Mouse (Mus musculus): ENCODE results near the gene Abcg4. TPM values are rescaled to one million over a fixed set of nuclear protein-coding genes. Genes with fewer than 3 reads are reported as not detected.

Gene Abcg4
- polyA plus RNA-seq, 1 experiment, result 7.6 TPM

DNA sequence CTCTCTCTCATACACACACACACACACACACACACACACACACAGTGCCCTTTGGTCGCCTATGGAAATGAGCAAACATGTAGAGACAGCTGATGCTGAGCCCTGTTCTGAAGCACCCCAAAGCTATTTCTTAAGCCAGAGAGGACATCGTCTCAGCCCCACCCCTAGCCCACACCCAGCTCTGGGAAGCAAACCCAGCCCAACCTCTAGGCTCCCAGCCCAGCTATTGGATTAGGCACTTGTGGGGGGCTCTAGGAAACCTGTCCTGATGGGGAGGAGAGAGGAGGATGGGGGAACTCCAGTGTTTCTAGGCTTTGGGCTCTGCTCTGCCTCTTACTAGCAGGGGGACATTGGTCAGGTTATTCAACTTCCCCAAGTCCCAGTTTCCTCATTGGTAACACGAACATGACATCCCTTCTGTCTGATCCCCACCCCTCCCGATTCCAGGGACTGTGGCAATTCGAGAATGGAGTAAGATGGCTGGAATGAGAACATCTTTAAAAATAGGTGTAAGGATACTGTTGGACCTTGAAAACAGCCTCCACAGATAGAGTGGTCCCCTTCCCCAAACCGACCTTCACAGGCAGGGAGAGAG lies 2.1 kb downstream of the Abcg4 start:
- no peak for DNase-seq (ENCODE audit: low spot score)

DNA sequence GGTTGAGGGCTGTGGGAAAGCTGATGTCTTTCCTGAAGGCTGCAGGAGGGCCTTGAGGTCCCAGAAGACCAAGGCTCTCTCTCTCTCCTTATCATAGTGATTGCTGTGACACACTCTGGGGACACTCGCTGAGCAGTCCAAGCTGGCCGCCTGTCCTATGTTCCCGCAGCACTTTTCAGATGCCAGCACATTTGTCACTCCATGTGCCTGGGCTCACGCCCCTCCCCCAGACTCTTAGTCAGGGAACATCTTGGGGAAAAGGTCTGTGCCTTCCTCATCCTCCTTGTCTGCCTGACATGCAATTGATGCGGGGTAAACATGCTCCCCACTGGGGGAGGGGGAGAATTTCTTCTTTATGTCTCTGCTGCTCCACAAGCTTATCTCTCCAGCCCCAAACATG lies 5.2 kb downstream of the Abcg4 start:
- no peak for DNase-seq (ENCODE audit: low spot score)

DNA sequence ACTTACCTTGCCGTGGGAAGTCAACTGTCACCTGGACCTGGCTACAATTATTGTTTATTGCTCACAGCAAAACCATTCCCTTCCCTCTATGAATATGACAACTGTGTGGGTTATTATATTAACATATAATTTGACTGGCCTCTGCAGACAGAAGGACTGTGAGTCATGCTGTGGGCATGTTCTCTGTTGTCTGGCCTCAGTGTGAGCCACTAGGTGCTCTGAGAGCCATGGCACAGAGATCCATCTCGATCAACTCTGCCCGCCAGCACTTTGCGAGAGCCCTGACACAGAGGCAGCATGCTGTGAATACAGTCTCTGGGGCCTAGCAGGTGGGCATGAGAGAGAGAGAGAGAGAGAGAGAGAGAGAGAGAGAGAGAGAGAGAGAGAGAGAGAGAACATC lies 18.4 kb downstream of the Abcg4 start:
- no peak for DNase-seq (ENCODE audit: low spot score)

DNA sequence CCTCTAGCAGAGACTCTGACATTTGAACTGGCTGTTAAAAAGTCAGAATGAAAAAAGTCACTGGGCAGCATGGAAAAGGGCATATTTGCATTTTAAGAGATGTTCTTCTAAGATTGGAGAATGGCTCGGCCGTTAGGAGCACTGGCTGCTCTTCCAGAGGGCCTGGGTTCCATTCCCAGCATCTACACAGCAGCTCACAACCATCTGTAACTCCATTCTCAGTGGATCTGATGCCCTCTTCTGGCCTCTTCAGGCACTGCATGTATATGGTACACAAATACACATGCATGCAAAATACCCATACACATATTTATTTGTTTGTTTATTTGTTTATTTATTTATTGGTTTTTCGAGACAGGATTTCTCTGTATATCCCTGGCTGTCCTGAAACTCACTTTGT lies 19.3 kb downstream of the Abcg4 start:
- no peak for DNase-seq (ENCODE audit: low spot score)

DNA sequence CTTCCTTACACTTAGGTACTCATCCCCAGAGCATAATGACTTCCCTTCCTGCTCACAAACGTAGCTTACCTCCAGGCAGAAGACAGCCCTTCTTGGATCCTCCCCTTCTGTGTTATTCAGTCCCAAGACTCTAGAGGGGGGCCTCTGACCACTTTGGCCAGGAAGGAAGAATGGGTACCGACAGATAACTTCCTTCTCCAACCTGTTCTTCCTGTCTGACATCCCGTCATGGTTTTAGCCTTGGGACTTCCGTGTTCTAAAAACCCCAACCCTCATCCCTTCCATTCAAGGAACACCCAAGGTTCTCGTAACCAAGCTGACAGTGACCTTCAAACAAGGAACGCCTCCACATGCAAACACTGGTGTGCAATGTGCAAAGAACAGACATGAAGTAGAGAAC lies 20.0 kb downstream of the Abcg4 start, which contains the start of gene Nlrx1:
Gene Nlrx1, minus strand, starts transcription at position 168 of the 400 bp plus-strand sequence.
- DNase-seq (ENCODE audit: low spot score), result no peak

DNA sequence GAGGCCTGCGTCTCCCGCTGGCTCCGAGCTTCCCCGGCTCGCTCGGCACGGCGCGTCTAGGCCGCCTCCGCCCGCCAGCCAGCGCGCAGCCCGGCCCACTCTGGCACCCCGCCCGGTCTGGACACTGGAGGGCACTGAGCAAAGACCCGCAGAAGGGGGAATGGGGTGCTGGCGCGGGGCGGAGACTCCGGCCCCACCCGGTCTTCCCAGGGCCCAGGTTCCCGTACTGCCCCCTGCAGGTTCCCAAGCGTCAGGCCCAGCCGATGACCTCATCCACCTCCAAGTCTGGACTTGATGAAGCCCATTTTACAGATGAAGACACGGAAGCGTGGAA lies 20.4 kb downstream of the Abcg4 start:
- peak; percentile 88 for DNase-seq (ENCODE audit: low spot score)

DNA sequence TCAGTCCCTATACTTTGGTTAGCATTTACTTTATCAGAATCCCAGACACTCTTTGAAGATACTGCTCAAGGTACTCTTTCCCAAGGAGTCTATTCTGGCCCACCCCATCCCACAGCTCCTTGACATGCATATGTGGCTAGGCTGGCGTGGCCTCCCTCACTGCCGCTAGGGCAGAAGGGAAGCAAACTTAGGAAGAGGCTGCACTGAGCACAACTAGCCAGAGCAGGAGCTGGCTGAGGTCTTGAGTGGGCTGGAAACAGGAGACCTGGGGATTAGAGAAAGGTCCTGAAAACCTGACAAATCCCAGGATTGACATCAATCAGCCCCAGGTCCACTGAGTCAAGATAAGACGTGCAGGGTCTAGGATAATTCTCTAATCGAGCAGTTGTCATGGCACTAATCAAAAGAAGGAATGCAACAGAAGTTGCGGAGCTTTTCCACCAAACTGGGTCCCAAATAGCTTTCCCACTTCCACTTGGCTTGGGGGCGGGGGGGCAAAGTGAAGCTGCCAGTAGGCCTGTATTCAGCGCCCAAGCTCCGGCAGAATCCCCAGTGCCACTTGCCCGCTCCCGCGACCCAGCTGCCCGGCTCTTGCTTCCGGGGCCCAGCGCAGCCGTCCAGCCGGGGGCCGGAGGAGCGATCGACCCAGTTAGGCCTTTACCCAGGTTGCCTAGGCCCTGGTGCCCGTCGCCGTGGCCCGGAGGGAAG lies 20.9 kb downstream of the Abcg4 start:
- no peak for DNase-seq (ENCODE audit: low spot score)

DNA sequence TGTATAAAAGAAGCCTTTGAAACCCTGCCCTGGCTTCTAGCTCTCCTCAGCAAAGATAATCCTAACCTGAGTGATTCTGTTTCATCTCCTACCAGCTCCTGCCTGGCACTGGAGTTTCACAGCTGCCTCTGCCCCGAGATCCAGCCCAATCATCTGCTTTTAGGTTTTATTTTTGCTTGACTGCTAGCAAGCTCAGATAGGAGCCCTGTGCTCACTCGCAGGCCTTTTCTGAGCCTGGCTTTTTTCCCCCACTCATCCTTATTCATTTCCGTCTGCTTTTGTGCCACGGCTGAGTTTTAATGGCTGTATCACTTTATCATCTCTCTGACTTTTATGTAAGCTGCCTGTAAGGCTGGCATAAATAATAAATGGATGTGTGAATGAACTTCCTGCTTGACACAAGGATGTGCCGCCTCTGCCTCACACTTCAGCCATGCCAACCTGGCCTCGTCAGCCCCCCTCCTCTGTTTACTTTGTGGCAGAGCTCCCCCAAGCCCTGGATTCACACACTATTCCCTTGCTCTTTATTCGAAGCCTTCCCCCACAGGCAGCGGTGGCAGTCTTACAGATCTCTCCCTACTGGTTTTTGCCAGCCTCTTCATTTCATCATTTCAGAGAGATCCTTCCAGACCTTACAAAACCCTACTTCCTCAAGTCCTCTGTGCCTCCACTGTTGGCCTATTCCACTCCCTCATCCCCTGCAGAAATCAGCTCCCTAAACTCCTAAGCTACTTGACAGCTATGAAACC lies 21.8 kb downstream of the Abcg4 start:
- DNase-seq (ENCODE audit: low spot score), result no peak

DNA sequence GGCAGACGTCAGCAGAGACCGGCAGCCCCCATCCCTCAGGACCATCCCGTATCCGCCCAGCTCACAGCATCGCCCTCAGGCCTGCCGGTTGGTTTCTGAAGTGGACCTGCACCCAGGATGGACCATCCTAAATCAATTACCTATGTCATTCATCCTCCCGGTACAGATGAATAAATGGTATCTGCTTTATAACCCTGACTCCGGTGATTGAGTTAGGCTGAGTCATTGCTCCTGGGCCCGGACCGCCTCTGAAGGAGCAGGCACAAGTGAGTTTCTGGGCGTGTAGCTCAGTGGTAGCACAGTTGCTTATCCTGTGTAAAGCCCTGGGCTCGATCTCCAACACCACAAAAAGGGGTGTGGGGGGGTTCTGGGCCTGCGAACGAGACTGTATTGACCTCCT lies 27.0 kb downstream of the Abcg4 start:
- no peak for DNase-seq (ENCODE audit: low spot score)

DNA sequence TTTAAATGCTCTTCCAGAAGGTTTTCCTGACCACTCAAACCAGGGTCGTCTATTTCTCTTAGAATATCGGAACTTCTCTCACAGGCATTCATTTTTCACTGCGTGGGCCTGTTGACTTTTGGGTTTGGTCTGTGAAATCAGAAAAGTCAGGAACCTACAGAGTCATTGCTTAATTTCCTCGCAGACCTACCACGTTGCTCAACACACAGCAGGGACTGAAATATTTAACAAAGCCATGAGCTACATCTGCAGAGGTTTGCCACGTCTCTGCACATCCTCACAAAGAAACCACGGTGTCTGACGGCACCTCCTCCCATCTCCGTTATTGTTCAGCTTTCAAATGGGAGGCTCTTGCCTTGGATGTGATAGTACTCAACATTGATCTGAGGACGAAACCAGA lies 29.4 kb downstream of the Abcg4 start:
- no peak for DNase-seq (ENCODE audit: low spot score)

DNA sequence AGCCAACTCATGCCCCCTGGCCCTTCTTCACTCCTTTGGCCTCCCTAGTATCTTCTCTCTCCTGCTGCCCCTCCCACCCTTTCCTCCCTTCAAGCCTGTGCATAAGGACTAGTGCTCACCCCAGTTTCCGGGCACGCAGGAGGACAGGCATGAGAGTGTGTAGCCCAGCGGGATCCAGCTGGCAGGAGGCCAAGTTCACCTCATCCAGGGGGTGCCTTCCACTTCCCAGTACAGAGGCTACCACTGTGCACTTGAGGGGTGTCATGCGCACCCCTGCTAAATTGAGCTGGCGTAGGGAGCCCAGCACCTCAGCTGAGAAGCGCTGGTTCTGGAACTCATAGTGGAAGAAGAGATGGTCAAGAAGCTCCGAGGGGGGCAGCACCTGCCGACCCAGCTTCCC lies 32.2 kb downstream of the Abcg4 start:
- DNase-seq (ENCODE audit: low spot score), result no peak

DNA sequence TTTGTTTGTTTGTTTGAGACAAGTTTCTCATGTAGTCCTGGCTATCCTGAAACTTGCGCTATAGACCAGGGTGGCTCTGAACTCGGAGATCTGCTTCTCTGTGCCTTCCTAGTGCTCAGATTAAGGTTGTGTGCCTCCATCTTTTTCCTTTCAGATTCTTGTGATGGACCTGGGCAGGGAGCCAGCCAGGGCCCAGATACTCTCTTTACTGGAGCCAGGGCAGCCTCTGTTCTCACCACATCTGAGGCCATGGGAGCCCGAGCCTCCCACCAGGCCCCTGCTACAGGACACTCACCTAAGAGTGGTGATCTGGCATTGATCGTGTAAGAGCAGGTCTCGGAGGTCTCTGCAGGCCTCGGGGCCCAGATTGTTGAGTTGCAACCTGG lies 33.3 kb downstream of the Abcg4 start:
- no peak for DNase-seq (ENCODE audit: low spot score)

DNA sequence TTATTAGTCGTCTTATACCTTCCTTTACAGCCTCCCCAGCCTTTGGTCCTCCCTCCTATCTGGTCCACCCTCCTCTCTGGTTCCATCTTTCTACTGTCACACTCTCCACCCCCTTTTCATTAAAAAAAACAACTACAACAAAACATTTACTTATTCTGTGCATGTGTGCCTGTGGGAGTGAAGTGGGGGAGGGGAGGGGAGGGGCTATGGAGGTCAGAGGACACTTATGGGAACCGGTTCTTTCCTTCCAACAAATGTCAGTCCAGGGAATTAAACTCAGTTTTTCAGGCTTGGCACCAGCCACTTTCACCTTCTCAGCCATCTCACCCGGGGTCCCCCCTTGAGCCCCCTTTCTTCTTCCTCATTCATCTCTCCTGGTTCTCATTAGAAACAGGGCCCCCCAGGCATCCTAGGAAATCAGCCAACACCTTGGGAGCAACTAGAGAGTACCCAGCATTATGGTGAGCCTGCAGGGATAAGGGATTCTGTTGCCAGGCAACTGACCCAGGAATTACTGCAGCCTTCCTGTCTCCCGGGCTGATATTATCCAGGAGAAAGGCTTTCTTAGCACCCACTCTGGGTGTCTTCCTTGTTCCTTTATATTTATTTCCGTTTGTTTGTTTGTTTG lies 33.8 kb downstream of the Abcg4 start:
- no peak for DNase-seq (ENCODE audit: low spot score)

DNA sequence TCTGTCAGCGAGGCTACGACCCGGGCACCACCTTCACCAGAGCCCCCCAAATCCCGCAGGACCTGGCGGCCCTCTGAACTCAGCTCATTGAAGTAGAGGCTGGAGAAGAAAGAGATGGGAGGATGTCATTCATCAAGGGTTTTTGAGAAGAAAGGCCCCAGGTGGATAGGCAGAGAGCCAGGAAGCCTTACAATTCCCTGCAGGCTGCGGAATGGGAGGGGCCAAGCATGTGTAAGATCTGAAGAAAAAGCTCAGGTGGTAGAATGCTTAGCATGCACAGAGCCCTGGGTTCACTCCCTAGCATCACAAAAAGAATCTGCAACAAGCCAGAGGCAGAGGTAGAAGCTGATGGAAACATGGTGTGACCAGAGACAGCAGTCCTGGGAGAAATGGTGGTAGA lies 35.0 kb downstream of the Abcg4 start:
- DNase-seq (ENCODE audit: low spot score), result no peak

DNA sequence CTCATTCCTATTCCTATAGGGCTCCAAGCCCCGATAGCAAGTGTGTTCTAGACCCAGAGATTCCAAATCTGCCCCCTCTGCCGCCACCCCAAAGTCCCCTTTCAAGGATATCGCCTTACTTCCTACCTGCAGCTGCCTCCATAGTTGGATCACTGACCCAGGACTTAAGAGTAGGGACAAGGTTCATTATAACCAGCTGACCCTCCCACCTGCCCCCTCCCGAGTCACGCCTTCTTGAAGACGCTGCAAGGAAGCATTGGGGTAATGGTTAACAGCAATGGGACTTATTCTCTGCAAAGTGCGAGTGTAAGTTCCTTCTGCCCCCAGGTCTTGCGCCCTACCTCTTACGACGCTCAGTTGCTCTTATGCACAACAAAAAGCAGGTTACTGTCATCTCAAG lies 37.1 kb downstream of the Abcg4 start, which contains the start of gene Pdzd3:
Gene Pdzd3, minus strand, starts transcription at position 158 of the 400 bp plus-strand sequence.
- no peak for DNase-seq (ENCODE audit: low spot score)

DNA sequence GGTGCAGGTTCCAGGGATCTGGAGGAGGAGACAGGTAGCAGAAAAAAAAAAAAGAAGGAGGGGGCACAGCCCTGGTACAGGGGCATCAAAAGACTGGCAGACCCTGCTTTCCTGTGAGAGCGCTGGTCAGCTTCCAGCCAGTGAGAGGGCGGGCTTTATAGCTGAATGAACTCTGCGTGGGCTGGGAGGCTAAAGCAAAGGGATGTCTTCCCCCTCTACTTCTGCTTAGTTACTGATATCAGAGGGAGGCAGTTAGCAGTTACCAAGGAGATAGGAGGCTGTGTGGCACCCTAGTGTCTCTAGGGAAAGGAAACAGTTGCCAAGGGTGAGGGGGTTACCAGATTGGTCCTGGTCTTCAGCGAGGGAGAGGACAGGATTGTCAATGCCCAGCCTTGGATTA lies 38.0 kb downstream of the Abcg4 start:
- DNase-seq (ENCODE audit: low spot score), result no peak

DNA sequence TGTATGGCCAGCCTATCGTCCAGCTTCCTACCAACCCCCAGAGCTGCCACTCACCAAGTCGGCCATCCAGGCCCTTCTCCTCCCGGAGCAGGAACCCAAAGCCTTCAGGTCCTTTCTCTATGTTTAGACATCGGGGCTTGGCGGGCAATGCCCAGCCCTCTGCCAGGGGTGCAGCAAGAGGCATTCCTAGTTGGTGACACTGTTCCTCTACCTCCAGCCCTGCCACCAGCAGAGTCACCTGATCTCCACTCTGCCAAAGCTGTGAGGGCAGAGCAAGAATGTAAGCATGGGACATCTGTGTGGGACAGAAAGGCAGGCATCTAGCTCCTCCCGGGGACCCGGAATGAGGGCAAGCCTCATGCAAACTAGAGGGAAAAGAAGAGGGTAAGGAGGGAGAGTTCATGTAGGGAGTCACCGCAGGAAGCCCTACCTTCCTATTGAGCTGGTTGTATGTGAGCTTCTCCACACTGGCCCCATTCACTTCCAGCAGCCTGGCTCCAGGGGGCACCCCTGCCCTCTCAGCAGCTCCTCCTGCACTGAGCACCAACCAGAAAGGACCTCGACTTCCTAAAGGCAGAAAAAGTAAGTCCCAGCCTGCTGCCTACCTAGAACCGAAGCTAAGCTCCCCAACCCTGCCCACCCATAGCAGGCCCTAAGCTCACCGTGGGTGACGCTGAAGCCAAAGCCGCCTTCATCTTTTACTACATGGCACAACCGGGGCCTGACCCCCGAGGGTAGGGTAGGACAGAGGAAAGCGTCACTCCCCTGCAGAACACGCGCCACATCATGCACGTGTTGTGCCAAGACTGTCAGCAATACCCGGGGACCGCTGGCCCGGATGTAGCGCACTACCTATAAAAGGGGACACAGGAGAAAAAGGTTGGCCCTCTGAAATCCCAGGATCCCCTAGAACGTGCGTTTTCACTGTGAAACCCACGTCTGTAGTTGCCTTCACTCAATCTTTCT lies 39.0 kb downstream of the Abcg4 start:
- DNase-seq (ENCODE audit: low spot score), result no peak

DNA sequence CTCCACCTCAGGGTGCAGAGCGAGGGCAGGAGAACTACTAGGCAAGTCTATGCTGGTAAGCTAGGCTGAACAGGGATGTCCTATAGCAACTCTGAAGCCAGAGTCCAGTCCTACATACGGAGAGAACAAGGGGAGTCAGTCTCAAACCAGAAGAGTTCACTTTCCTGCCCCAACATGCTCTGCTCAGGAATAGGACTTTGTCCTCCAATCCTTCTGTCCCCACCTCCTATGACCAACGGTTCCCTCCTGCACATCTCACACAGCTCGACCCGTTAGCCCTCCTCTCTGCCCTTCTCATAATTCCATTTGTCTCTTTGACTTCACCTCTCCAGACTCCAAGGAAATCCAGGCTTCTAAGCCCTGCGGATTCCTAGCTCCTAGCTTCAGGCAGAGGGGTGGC lies 40.5 kb downstream of the Abcg4 start:
- DNase-seq (ENCODE audit: low spot score), result no peak

DNA sequence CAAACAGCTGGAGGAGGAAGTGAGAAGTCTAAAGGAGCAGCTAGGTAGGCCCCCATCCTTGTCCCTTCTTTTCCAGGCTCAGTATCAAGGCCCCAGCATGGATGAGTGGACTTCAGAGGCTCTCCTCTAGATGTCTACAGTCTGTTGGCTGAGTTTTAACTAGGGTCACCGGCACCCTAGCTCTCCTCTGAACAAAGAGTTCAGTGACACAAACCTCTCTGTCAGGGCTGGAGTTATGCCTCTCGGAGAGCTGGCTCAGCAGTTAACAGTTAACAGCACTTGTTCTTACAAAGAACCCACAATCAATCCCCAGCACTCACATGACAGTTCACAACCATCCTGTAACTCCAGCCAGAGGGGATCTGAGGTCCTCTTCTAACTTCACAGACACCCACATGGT lies 44.8 kb downstream of the Abcg4 start:
- DNase-seq (ENCODE audit: low spot score), result no peak

DNA sequence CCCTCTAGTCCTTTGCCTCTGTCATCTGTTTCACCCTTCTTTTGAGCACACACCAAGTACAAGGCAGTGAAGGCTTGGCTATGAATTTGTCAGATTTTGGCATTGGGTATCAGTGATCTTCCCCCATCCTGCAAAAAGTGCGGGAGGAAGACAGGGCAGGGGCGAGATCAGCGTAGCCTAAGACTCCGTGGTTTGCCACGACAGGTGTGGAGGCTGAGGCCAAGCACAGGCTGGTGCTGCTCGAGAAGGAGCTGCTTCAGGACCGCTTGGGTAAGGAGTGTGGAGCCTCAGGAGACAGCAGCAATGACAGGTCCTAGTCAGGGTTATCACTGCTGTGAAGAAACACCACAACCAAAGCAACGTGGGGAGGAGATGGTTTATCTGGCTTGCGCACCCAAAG lies 47.0 kb downstream of the Abcg4 start:
- DNase-seq (ENCODE audit: low spot score), result no peak

DNA sequence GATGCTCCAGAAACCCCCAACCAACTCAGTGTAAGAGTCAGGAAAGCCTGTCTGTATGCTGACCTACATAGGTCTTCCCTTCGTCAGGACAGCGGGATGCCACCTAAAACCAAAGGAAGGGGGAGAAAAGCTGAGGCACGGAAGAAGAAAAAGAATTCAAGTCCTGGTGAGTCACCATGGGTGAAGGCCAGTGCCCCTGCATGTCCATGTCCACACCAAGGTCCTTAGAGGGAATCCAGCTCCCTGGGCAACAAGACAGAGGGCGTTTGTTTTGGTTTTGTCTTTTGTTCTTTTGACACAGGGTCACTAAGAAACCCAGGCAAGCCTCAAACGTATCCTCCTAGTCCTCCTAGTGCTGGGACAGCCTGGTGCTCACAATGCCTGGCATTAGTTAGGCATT lies 47.5 kb downstream of the Abcg4 start:
- DNase-seq (ENCODE audit: low spot score), result no peak

DNA sequence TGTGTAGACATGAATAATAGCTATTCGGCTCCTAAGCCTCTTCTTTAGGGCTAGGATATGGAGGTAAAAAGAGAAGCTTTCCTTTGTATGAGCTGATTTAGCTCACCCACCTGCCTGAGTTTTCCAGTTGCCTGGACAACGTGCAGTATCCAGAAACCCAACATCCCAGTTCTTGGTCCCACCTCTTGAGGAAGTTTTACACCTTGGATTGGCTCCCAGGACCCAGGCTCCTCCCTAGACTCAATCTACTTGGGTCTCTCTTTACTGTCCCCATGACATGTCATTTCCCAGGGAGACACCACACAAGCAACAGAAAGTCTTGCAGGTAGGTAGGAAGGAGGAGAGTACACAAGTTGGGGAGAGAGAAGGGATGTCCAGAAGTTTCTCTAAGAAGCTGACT lies 48.0 kb downstream of the Abcg4 start, which contains the start of gene Ccdc153:
Gene Ccdc153, plus strand, starts transcription at position 278 of the 400 bp plus-strand sequence.
- no peak for DNase-seq (ENCODE audit: low spot score)

Measured in urinary bladder, adult 2 months (tissue).